Mouse (Mus musculus): ENCODE measurements around the gene Cad. TPM values are rescaled to one million over a fixed set of nuclear protein-coding genes. Genes with fewer than 3 reads are reported as not detected.

Gene Cad
- polyA plus RNA-seq, 1 experiment from 2014 or later = 36.0 TPM

Other genes with a start within 250 kb of the Cad start
- 22.1 and 22.7 TPM in 2 replicates for gene Mapre3, start 240.1 kb upstream of the Cad start, polyA plus RNA-seq (2015; fragmentation: Nextera tagmentation; extraction: Ambion mirVana)
- 96.8 and 98.3 TPM in 2 replicates for gene Tmem214, start 186.8 kb upstream of the Cad start, polyA plus RNA-seq (2015; fragmentation: Nextera tagmentation; extraction: Ambion mirVana)
- gene Agbl5, start 166.1 kb upstream of the Cad start, polyA plus RNA-seq (2015; fragmentation: Nextera tagmentation; extraction: Ambion mirVana) = 23.9 and 27.1 TPM in 2 replicates
- 457 and 467 TPM in 2 replicates for gene Ost4, start 147.0 kb upstream of the Cad start, polyA plus RNA-seq (2015; fragmentation: Nextera tagmentation; extraction: Ambion mirVana)
- 335 and 366 TPM in 2 replicates for gene Emilin1, start 141.4 kb upstream of the Cad start, polyA plus RNA-seq (2015; fragmentation: Nextera tagmentation; extraction: Ambion mirVana)
- 38.8 and 41.4 TPM in 2 replicates for gene Khk, start 133.3 kb upstream of the Cad start, polyA plus RNA-seq (2015; fragmentation: Nextera tagmentation; extraction: Ambion mirVana)
- 17.9 and 20.3 TPM in 2 replicates for gene Cgref1, start 109.2 kb upstream of the Cad start, polyA plus RNA-seq (2015; fragmentation: Nextera tagmentation; extraction: Ambion mirVana)
- gene Preb, start 94.4 kb upstream of the Cad start, polyA plus RNA-seq (2015; fragmentation: Nextera tagmentation; extraction: Ambion mirVana) = 172 TPM in 2 replicates
- gene Tcf23, start 86.1 kb upstream of the Cad start, polyA plus RNA-seq (2015; fragmentation: Nextera tagmentation; extraction: Ambion mirVana) = 1.9 and 2.2 TPM in 2 replicates
- gene Atraid, start 6.5 kb upstream of the Cad start, polyA plus RNA-seq (2015; fragmentation: Nextera tagmentation; extraction: Ambion mirVana) = 158 and 163 TPM in 2 replicates
- gene Slc5a6, start 5.9 kb upstream of the Cad start, polyA plus RNA-seq (2015; fragmentation: Nextera tagmentation; extraction: Ambion mirVana) = 14.6 and 14.7 TPM in 2 replicates
- gene Dnajc5g, start 51.5 kb downstream of the Cad start, polyA plus RNA-seq (2015; fragmentation: Nextera tagmentation; extraction: Ambion mirVana) = not detected in 2 replicates
- gene Slc30a3, start 53.5 kb downstream of the Cad start, polyA plus RNA-seq (2015; fragmentation: Nextera tagmentation; extraction: Ambion mirVana) = 3.4 and 4.5 TPM in 2 replicates
- 0.19 and 0.28 TPM in 2 replicates for gene Trim54, start 61.9 kb downstream of the Cad start, polyA plus RNA-seq (2015; fragmentation: Nextera tagmentation; extraction: Ambion mirVana)
- gene Ucn, start 84.0 kb downstream of the Cad start, polyA plus RNA-seq (2015; fragmentation: Nextera tagmentation; extraction: Ambion mirVana) = not detected in 2 replicates
- 79.0 and 79.3 TPM in 2 replicates for gene Mpv17, start 99.5 kb downstream of the Cad start, polyA plus RNA-seq (2015; fragmentation: Nextera tagmentation; extraction: Ambion mirVana)
- gene Gm29609, start 125.1 kb downstream of the Cad start, polyA plus RNA-seq (2015; fragmentation: Nextera tagmentation; extraction: Ambion mirVana) = 1.9 and 2.1 TPM in 2 replicates
- 82.8 and 99.0 TPM in 2 replicates for gene Gtf3c2, start 125.4 kb downstream of the Cad start, polyA plus RNA-seq (2015; fragmentation: Nextera tagmentation; extraction: Ambion mirVana)
- gene Snx17, start 138.4 kb downstream of the Cad start, polyA plus RNA-seq (2015; fragmentation: Nextera tagmentation; extraction: Ambion mirVana) = 151 and 165 TPM in 2 replicates
- 76.1 and 81.5 TPM in 2 replicates for gene Eif2b4, start 138.7 kb downstream of the Cad start, polyA plus RNA-seq (2015; fragmentation: Nextera tagmentation; extraction: Ambion mirVana)
- 9.9 and 10.9 TPM in 2 replicates for gene Zfp513, start 147.5 kb downstream of the Cad start, polyA plus RNA-seq (2015; fragmentation: Nextera tagmentation; extraction: Ambion mirVana)
- 138 and 139 TPM in 2 replicates for gene Ppm1g, start 165.9 kb downstream of the Cad start, polyA plus RNA-seq (2015; fragmentation: Nextera tagmentation; extraction: Ambion mirVana)
- 179 and 182 TPM in 2 replicates for gene Nrbp1, start 186.1 kb downstream of the Cad start, polyA plus RNA-seq (2015; fragmentation: Nextera tagmentation; extraction: Ambion mirVana)
- 0.52 TPM in 1 of 2 replicates, not detected in the other for gene Gm9970, start 186.5 kb downstream of the Cad start, polyA plus RNA-seq (2015; fragmentation: Nextera tagmentation; extraction: Ambion mirVana)
- gene Krtcap3, start 196.9 kb downstream of the Cad start, polyA plus RNA-seq (2015; fragmentation: Nextera tagmentation; extraction: Ambion mirVana) = 22.9 and 26.8 TPM in 2 replicates
- gene Ift172, start 236.3 kb downstream of the Cad start, polyA plus RNA-seq (2015; fragmentation: Nextera tagmentation; extraction: Ambion mirVana) = 39.7 and 40.6 TPM in 2 replicates
- gene Fndc4, start 241.3 kb downstream of the Cad start, polyA plus RNA-seq (2015; fragmentation: Nextera tagmentation; extraction: Ambion mirVana) = 42.5 and 46.1 TPM in 2 replicates
- gene Gckr, start 242.7 kb downstream of the Cad start, polyA plus RNA-seq (2015; fragmentation: Nextera tagmentation; extraction: Ambion mirVana) = 0.24 and 0.45 TPM in 2 replicates

Data from kidney, embryonic 16.5 days (tissue).